Mouse (Mus musculus) neural tube, embryonic 14.5 days (tissue): Measurements from ENCODE around the gene Ccnd3. TPM values are rescaled to one million over a fixed set of nuclear protein-coding genes. Genes with fewer than 3 reads are reported as not detected.
"Not testable (repeated sequence)": the region's sequence is repeated elsewhere in the genome, so short reads cannot be mapped to it uniquely, and the experiment has no call there.

Source experiments
- ATAC-seq: fragments of 200-750 bp; cut with Nextera tagmentation; 2 replicates; pipeline ENCODE4 v1.8.0; 2017; ENCODE audit warnings: low read depth, mild to moderate bottlenecking, moderate TSS enrichment, moderate library complexity
- H3K27ac ChIP-seq: fragments of 300-500 bp; sonication (generic); 2 replicates; pipeline ENCODE4 v1.5.1; 2014; ENCODE audit warnings: low read depth, mild to moderate bottlenecking, control low read depth, low read length, moderate library complexity, mixed read lengths
- H3K27me3 ChIP-seq: fragments of 300-500 bp; sonication (generic); 2 replicates; pipeline ENCODE4 v1.6.1; 2014; ENCODE audit warnings: low read length; ENCODE audit not compliant: control insufficient read depth, insufficient read depth
- H3K36me3 ChIP-seq: fragments of 300-500 bp; sonication (generic); 2 replicates; pipeline ENCODE4 v1.6.1; 2014; ENCODE audit warnings: low read length, mixed read lengths; ENCODE audit not compliant: control insufficient read depth, insufficient read depth
- H3K4me1 ChIP-seq: fragments of 300-500 bp; sonication (generic); 2 replicates; pipeline ENCODE4 v1.6.1; 2014; ENCODE audit warnings: low read length; ENCODE audit not compliant: control insufficient read depth, insufficient read depth
- H3K4me2 ChIP-seq: fragments of 300-500 bp; sonication (generic); 2 replicates; pipeline ENCODE4 v1.6.1; 2014; ENCODE audit warnings: mild to moderate bottlenecking, low read depth, low read length, control low read depth
- H3K4me3 ChIP-seq: fragments of 300-500 bp; sonication (generic); 2 replicates; pipeline ENCODE4 v1.5.1; 2014; ENCODE audit warnings: low read depth, low read length, control low read depth, mixed read lengths
- H3K9ac ChIP-seq: fragments of 300-500 bp; sonication (generic); replicated peaks from 2 replicates; pipeline ENCODE4 v1.6.1; 2014; ENCODE audit warnings: low read depth, mild to moderate bottlenecking, control low read depth, low read length, mixed read lengths
- H3K9me3 ChIP-seq: fragments of 300-500 bp; sonication (generic); 2 replicates; pipeline ENCODE4 v1.6.1; 2016; ENCODE audit warnings: low read length; ENCODE audit not compliant: control insufficient read depth
- WGBS: fragments of 180-500 bp; shearing (Covaris S2); extraction: QIAGEN DNeasy Blood & Tissue Kit; methylation state at CpG from one replicate; pipeline ENCODE4 v1.1.7; 2014; 5-methylcytosine and 5-hydroxymethylcytosine counted together
- polyA plus RNA-seq: library from polyadenylated mRNA; unstranded; fragments of >200 nt; fragmentation: Nextera tagmentation; extraction: Ambion mirVana; gene quantifications from 2 replicates; pipeline ENCODE4 v1.2.1, GENCODE M21; 2014

Gene Ccnd3
- polyA plus RNA-seq, 1 experiment from 2014 or later: 49.1 TPM

GRCm38 (mm10) chr17:47595248-47596161, 90.7 kb downstream of the Ccnd3 start:
- peaks cover 18% of the 10 kb centered on the region for H3K4me1 ChIP-seq
- 1% methylated on average over 21 of the region's 21 CpGs for WGBS
- H3K9ac ChIP-seq: peak overlapping the region; percentile 42
- ATAC-seq: peak; percentile 12; the same call in 1 of the 2 replicates
- H3K27ac ChIP-seq: peak overlapping the region; percentile 72
- 0 out of 2 replicates have a peak, but pooled peaks cover under 1% of the 10 kb centered on the region for H3K36me3 ChIP-seq
- no peaks in the 10 kb centered on the region for H3K27me3 ChIP-seq
- H3K4me3 ChIP-seq: peak overlapping the region; percentile 68
- no peaks in the 10 kb centered on the region for H3K9me3 ChIP-seq
- peak overlapping the region; percentile 75 for H3K4me2 ChIP-seq

GRCm38 (mm10) chr17:47596162-47596838, 91.4 kb downstream of the Ccnd3 start:
- ATAC-seq: no peak
- peak overlapping the region; percentile 39 for H3K9ac ChIP-seq
- peak overlapping the region; percentile 68; the same call in 1 of the 2 replicates for H3K4me3 ChIP-seq
- peaks cover 18% of the 10 kb centered on the region for H3K4me1 ChIP-seq
- H3K4me2 ChIP-seq: peak overlapping the region; percentile 75
- no peaks in the 10 kb centered on the region for H3K27me3 ChIP-seq
- H3K9me3 ChIP-seq: no peaks in the 10 kb centered on the region
- WGBS: 39% methylated on average over 6 of the region's 6 CpGs
- peaks cover 7% of the 10 kb centered on the region; the same call in 1 of the 2 replicates for H3K36me3 ChIP-seq
- H3K27ac ChIP-seq: peak overlapping the region; percentile 72

DNA sequence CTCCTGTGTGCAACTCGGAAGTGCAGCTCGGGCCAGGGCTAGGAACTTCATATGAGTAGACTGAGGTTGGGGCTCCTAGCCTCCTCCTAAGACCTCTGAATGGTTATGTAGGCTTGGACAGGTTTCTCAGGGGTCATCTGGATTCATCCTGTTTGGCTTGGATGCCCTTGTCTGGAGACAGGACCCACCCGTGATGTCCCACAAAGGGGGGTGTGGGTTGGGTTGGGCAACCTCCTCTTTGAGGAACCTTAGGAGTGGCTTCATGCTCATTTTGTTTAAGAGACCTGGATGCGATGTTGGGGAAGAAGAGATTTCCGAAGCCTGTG, 92.0 kb downstream of the Ccnd3 start:
- H3K9ac ChIP-seq: no peak overlapping the region
- ATAC-seq: no peak
- peaks cover 18% of the 10 kb centered on the region for H3K4me1 ChIP-seq
- no peak overlapping the region for H3K4me3 ChIP-seq
- H3K36me3 ChIP-seq: peaks cover 12% of the 10 kb centered on the region; the same call in 1 of the 2 replicates
- 81% methylated on average over 5 of the region's 5 CpGs for WGBS
- peak overlapping the region; percentile 75; the same call in 1 of the 2 replicates for H3K4me2 ChIP-seq
- H3K9me3 ChIP-seq: no peaks in the 10 kb centered on the region
- peak overlapping the region; percentile 72; the same call in 1 of the 2 replicates for H3K27ac ChIP-seq
- H3K27me3 ChIP-seq: no peaks in the 10 kb centered on the region

DNA sequence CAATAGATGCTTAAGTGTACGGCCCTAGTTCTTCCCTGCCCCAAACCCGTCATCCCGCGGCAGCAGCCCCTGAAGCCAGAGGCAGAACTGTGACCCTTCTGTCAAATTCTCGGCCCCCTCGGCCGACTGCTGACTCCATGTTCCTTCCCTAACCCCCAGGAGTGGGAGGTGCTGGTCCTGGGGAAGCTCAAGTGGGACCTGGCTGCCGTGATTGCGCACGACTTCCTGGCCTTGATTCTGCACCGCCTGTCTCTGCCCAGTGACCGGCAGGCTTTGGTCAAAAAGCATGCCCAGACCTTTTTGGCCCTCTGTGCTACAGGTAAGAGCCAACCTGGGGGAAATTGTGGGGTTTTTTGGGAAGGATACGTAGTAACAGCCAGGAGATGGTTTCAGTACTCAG, 92.4 kb downstream of the Ccnd3 start:
- ATAC-seq: no peak
- H3K27ac ChIP-seq: no peak overlapping the region

GRCm38 (mm10) chr17:47597838-47598579, 93.2 kb downstream of the Ccnd3 start:
- ATAC-seq: no peak
- H3K4me2 ChIP-seq: no peak overlapping the region
- WGBS: 25% methylated on average over 10 of the region's 10 CpGs

More for the DNA sequence above, 92.4 kb downstream of the Ccnd3 start:
- H3K9ac ChIP-seq: 0 out of 2 replicates have a peak overlapping the region, but pooled peaks have one; percentile 25
- peaks cover 17% of the 10 kb centered on the region; the same call in 1 of the 2 replicates for H3K36me3 ChIP-seq
- no peaks in the 10 kb centered on the region for H3K27me3 ChIP-seq
- 84% methylated on average over 13 of the region's 13 CpGs for WGBS
- H3K4me2 ChIP-seq: no peak overlapping the region
- H3K4me3 ChIP-seq: no peak overlapping the region
- H3K4me1 ChIP-seq: peaks cover 18% of the 10 kb centered on the region
- H3K9me3 ChIP-seq: no peaks in the 10 kb centered on the region

DNA sequence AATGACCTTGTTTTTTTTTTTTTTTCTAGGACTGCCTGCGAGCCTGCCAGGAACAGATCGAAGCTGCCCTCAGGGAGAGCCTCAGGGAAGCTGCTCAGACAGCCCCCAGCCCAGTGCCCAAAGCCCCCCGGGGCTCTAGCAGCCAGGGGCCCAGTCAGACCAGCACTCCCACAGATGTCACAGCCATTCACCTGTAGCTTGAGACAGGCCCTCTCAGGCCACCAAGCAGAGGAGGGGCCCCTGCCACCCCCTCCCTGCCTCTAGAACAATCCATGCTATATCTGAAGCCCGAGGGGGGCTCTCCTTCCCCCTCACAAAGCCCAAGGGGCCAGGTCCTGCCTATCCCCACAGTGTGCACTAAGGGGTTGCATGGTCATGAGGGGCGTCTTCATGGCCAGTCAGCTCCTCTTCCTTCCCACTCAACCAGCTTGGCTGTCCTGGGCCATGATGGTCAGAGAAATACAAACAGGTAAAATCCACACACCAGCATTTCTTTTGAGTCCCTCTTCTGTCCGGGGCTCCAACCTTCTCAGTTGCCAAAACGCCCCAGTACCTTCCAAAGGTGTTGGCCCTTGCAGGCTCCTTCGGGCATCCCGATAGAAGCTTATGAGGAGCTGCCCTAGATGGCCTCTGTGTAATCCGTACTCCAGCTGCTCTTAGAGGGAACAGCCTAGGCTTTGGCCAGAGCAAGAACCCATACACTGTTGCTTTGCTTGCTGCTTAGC, 93.9 kb downstream of the Ccnd3 start:
- not testable (repeated sequence) for H3K9me3 ChIP-seq, H3K27ac ChIP-seq, H3K9ac ChIP-seq, ATAC-seq, H3K4me2 ChIP-seq, H3K27me3 ChIP-seq, H3K4me3 ChIP-seq
- 85% methylated on average over 10 of the region's 10 CpGs for WGBS
- Histone ChIP-seq H3K36me3 (peaks cover 24% of the 10 kb centered on the region; the same call in 1 of the 2 replicates), H3K4me1 (peaks cover 18% of the 10 kb centered on the region)

More at GRCm38 (mm10) chr17:47597838-47598579, 93.2 kb downstream of the Ccnd3 start:
- no peaks in the 10 kb centered on the region for H3K9me3 ChIP-seq
- H3K36me3 ChIP-seq: peaks cover 21% of the 10 kb centered on the region; the same call in 1 of the 2 replicates
- no peak overlapping the region for H3K9ac ChIP-seq
- H3K4me3 ChIP-seq: no peak overlapping the region
- no peaks in the 10 kb centered on the region for H3K27me3 ChIP-seq
- H3K4me1 ChIP-seq: peaks cover 18% of the 10 kb centered on the region
- no peak overlapping the region; the same call in 1 of the 2 replicates for H3K27ac ChIP-seq

DNA sequence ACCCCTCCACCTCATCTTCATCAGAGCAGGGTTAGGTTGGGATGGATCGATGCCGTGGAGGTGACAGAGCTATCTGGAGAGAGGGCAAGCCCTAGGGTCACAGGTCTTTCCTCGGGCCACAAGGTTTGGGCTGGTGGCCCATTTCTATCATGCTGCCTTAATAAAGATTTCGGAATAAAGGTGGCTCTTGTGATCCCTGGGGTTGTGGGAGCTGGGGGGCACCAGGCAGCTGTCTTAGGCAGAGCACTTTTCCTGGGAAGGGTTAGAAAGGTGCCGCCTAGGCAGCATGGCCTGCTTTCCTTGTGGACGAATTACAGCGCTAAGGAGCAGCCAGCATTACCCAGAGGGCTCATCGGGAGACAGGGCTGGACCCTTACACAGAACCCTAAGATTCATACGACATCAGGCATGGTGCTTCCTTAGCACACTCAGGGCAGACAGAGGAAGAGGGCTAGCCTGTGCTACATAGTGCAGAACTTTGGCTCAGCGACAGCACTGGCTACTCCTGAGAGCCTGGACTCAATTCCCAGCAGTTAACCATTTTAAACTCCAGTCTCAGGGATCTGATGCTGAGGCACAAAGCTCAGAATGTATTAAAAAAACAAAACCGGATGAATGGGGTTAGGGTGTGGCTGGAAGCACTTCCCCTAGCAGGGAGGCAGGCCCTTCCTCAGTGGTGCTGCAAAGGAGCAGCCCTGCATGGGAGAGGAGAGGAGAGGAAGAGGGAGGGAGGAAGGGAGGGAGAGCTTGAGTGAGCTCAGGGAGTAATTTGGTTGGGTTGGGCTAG, 94.9 kb downstream of the Ccnd3 start:
- Histone ChIP-seq H3K36me3 (peaks cover 30% of the 10 kb centered on the region; the same call in 1 of the 2 replicates), H3K4me1 (peaks cover 18% of the 10 kb centered on the region), H3K27me3 (no peaks in the 10 kb centered on the region), H3K9ac (no peak overlapping the region), H3K4me3 (no peak overlapping the region), H3K9me3 (no peaks in the 10 kb centered on the region), H3K27ac (no peak overlapping the region), H3K4me2 (no peak overlapping the region)
- WGBS: 77% methylated on average over 11 of the region's 11 CpGs
- no peak for ATAC-seq
